Mouse (Mus musculus) kidney, adult 8-10 months (tissue): ENCODE data around the gene Ccdc154.

Experiments used
- DNase-seq, 2 experiments: peaks; one replicate each; pipeline ENCODE4 v3.0.0; 2022

Gene Ccdc154

DNA sequence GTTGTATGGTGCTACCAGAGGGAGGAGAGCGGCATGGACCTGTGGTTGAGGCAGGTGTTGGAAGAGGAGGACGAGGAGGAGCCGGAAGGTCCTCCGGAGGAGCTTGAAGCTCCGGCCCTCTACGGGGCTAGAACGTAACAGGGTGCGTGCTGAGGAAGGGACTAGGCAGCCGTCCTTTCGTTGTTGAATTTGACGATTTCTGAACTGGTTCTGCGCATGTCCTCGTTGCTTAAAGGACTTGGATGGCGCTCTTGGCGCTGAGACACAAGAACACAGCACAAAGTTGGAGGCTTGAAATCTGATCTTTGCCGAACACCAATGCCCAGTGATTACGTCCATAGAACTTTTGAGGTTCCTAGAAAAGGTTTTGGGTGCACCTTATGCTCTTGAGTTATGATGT is 22.7 kb downstream of the Ccdc154 start:
- no peak for DNase-seq

DNA sequence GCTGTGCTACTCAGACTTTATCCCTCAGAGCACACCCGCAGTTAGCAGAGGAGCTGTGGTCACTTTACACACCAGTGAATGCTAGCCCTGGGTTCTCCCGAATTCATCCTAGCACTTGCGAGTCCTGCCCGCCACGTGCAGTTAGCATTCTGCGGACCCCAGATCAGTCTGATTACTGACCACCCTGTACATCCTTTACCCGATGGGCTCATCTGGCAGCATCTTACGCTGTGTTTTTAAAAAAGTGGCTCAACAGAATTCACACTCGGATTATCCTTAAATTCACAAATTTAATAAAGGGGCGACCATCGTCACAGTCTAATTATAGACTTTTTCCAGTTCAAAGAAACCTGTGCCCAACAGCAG is 25.5 kb downstream of the Ccdc154 start:
- DNase-seq, result no peak

DNA sequence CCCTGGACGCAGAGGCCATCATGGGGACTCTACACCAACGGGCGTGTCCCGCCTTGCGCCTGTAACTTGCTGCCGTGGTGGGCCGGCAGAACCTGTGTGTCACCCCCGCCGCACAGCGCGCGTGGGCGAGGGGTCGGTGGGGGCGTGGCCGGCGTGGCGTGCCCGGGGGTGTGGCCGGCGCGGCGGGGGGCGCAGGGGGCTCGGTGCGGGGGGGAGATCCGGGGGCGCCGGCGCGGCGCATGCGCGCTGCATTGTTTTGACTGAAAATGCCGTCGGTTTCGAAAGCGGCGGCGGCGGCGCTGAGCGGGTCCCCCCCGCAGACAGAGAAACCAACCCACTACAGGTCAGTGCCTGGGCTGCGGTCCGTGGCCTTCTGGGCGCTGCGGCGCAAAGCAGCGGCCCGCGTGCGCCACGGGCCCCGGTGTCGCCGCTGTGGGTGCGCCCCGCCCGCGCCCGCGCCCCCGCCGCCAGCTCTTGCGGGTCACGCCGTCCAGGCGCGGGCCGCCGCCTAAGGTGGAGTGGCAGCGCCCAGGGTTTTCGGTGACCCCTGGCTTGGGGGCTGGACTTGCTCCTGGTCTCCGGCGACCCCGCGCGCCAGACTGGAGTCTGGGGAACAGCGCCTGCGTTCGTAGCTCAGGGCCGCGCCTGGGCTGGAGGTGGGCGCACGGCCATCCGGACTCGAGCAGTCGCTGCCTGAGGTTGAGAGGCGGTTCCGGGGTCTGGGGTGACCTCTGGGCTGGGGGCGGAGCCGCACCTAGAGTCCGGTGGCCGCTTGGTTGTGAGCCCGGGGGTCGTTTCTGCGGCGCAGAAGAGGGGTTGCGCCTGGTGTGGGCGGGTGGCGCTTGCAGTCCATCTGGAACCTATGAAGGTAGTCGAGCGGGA is 26.1 kb downstream of the Ccdc154 start, which contains the start of gene Unkl:
Unkl (plus strand) TSS at position 248 of the 882 bp plus-strand sequence.
- DNase-seq, result peak; percentile 30 to 45

DNA sequence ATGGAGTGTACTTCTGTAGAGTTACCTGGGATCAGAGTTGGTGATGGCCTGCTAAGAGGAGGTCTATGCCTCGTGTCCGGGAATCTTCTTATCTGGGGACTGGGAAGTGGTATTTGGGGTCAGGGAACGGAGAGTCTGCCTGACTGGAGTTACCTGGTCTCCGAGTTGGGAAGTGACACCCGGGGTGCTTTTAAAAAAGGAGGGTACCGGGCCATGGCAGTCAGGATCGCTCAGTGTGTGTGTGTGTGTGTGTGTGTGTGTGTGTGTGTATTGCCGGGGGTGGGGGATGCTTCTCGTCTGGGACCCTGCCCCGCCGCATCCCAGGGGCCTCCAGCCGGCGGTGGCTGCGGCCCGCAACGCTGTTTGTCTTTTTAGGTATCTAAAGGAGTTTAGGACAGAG is 26.8 kb downstream of the Ccdc154 start:
- no peak for DNase-seq

- DNase-seq, result no peak
Measured at GRCm38 (mm10) chr17:25202401-25202800, 40.1 kb downstream of the Ccdc154 start.

DNA sequence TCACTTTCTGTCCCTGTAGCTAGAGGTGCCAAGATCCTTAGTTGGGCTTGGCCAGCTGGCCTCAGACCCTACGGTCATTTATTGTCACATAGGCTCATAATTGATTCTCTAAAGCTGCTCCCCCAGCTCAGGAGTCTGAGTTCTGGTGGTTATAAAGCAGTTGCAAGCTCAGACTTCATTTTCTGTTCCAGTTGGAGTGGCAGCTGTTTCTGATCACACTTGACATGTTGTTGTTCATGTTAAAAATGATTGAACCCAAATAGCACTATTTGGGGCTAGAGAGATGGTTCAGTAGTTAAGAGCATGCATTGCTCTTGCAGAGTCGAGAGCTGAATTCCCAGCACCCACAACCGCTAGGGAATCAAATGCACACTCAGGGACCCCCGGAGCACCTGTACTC is 47.7 kb downstream of the Ccdc154 start:
- DNase-seq, result no peak

- DNase-seq, result peak; percentile 55 to 70
Measured at GRCm38 (mm10) chr17:25210680-25211466, 48.6 kb downstream of the Ccdc154 start.

DNA sequence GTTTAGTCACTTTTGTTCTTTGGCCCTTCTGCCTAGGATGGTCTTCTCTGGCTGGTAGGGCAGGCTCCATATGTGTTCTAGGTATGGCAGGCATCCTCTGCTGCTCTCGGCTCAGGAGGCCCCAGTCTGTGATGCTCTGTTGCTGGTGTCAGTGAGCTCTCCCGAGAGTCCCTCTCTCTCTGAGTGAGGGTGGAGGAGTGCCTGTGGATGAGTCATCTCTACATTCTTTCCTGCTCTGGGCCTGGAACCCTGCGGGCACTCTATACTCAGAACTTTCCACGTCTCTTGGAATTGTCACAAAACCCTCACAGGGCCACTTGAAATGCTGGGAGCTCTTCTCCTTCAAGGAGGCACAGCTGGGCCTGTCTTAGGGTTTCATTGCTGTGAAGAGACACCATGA is 49.4 kb downstream of the Ccdc154 start:
- no peak for DNase-seq

GRCm38 (mm10) chr17:25215431-25215830 is 53.2 kb downstream of the Ccdc154 start:
- DNase-seq, result no peak

- DNase-seq, result no peak
Measured at GRCm38 (mm10) chr17:25218967-25219366, 56.7 kb downstream of the Ccdc154 start.

DNA sequence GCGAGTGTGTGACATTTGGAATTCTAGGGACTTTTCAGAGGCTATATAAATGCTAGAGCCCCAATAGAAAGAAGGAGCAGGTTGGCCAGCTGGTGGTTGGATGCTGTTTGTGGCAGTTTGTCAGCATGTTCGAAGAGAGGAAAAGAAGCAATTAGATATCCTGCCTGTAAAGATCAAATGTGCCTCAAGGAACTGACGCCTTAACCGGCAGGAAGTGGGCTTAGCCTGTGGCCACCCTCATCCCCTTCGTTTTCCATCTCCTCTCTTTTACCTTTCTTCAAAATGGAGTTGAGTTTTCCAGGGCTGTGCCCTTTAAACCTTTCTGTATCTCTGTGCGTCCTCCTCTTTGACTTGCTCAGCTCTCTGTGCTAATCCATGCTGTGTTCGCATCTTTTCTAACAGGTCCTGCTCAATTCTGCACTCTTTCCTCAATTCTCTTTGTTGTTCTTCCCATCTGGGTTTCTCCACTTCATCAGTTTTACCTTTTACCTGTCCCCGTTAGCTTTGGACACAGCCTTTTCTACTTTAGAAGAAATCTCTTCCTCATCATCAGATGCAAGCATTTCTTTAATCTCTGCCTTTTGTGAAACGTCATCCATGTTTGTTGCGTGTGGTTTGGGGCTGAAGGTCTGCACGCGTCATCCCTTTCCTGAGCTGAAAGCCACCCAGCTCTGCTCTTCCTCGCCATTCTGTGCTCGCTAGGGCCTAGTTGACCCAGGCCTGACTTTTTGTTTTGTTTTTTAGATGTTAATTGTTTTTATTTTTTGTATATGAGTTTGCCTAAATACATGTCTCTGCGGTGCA is 57.4 kb downstream of the Ccdc154 start:
- no peak for DNase-seq

DNA sequence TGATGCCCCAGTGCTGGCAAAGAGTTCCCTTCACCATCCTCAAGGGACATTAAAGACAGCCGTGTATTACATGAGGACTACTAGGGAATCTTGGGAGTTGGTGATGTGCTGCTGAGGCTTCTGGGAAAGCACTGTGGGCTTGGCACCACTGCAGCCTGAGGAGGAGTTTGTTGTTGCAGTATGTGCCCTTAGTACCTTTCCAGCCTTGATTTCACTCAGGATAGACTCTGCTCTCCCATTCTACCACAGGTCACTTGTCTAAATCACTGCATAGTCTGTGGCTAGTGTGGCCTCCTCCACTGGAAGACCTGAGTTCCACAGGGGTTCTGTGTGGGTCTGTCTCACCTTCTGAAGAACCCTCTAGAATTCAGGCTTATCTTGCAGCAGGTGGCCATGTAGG is 58.5 kb downstream of the Ccdc154 start:
- peak; percentile 31 to 38 for DNase-seq
